ENCODE assay signal across 21 mouse cellular contexts in the genomic region with DNA sequence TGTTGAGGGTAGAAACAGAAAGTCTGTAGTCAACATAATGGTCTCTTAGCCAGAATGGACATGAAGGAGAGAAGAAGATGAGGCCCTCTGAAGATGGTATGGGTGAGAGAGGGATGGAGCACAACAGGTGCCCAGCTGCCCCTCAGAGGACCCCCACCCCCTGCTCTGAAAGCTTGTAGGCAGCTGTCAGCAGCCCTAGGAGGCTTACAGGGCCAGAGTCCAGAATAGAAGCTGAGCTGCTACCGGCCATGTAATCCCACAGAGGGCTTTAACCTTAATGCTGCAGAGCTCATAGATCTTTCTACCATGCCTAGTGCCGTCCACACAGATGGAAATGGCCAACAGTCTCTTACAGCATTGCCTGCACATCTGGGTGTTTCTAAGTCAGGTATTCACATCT.
DNase-seq lines count a peak whose midpoint lies in the region; ATAC-seq and TF ChIP-seq lines count a peak whose summit lies in the region.
"Had no signal": no experiment of that assay in that cellular context is flagged by ENCODE, and none has a peak within 500 bp of the region (broad histone marks: within the 10 kb centered on the region; RNA-seq: fewer than 3 reads in every experiment).

No protein-coding gene starts in this region.

- no peaks in the 10 kb centered on the region for H3K9me3 ChIP-seq in intestine, embryonic 14.5 days (ENCODE audit: control insufficient read depth, low read length)
- no peaks in the 10 kb centered on the region for H3K9me3 ChIP-seq in intestine, postnatal 0 days (ENCODE audit: control insufficient read depth)
- H3K9me3 ChIP-seq: forebrain, embryonic 13.5 days; heart, embryonic 12.5 days; hindbrain, embryonic 12.5 days had no signal

- no peak for ATAC-seq in intestine, embryonic 14.5 days (replicated peaks; ENCODE audit: low FRiP score, low TSS enrichment, low read depth)
- no peak for ATAC-seq in intestine, postnatal 0 days
- ATAC-seq: activated CD4-positive, CD25-positive, alpha-beta regulatory T cell, adult 4 months; forebrain, embryonic 13.5 days; forebrain, postnatal 0 days; hindbrain, embryonic 16.5 days; Patski had no signal

- no peaks in the 10 kb centered on the region for H3K79me2 ChIP-seq in myocyte (ENCODE audit: control insufficient read depth, insufficient read depth)

- H3ac ChIP-seq in myocyte (ENCODE audit: control insufficient read depth, insufficient read length) = no peak overlapping the region

- no peaks in the 10 kb centered on the region for H3K4me1 ChIP-seq in intestine, embryonic 14.5 days (replicated peaks; ENCODE audit: control insufficient read depth, insufficient read depth, low read length)
- H3K4me1 ChIP-seq in intestine, postnatal 0 days (replicated peaks; ENCODE audit: control insufficient read depth, insufficient read depth, low read length) = no peaks in the 10 kb centered on the region
- H3K4me1 ChIP-seq in embryonic fibroblast, embryonic 13.5 days (ENCODE audit: control insufficient read depth, insufficient read depth, low read length) = no peaks in the 10 kb centered on the region
- H3K4me1 ChIP-seq: heart, embryonic 12.5 days had no signal

- peak; percentile 24 for DNase-seq in intestine, embryonic 14.5 days (ENCODE audit: low spot score)
- peak; percentile 24 for DNase-seq in retina, postnatal 7 days (ENCODE audit: low read depth, low spot score)
- no peak for DNase-seq in urinary bladder, postnatal 25 days (ENCODE audit: low spot score)
- DNase-seq in lung, postnatal 10 days = no peak
- DNase-seq: adrenal gland, adult 2 months; adrenal gland, postnatal 25 days; cerebellum, adult 18-20 months; cerebellum, postnatal 10 days; forebrain, postnatal 0 days; gastrocnemius, postnatal 14 days; heart, adult 2 months had no signal

- no peaks in the 10 kb centered on the region for H3K36me3 ChIP-seq in intestine, embryonic 14.5 days (ENCODE audit: control insufficient read depth, insufficient read depth, low read length)
- H3K36me3 ChIP-seq in intestine, postnatal 0 days (ENCODE audit: control insufficient read depth, insufficient read depth) = no peaks in the 10 kb centered on the region
- H3K36me3 ChIP-seq in myocyte (ENCODE audit: control insufficient read depth, insufficient read depth) = no peaks in the 10 kb centered on the region
- H3K36me3 ChIP-seq: heart, embryonic 12.5 days; hindbrain, embryonic 12.5 days had no signal

- no peak overlapping the region for H3K9ac ChIP-seq in intestine, embryonic 14.5 days (ENCODE audit: low read length)
- no peak overlapping the region for H3K9ac ChIP-seq in intestine, postnatal 0 days (ENCODE audit: low read depth, low read length)
- H3K9ac ChIP-seq: forebrain, embryonic 13.5 days; forebrain, postnatal 0 days; heart, embryonic 12.5 days; hindbrain, embryonic 12.5 days had no signal

- no peaks in the 10 kb centered on the region for H3K27me3 ChIP-seq in intestine, embryonic 14.5 days (replicated peaks; ENCODE audit: control insufficient read depth, insufficient read depth, low read length)
- no peaks in the 10 kb centered on the region for H3K27me3 ChIP-seq in intestine, postnatal 0 days (replicated peaks; ENCODE audit: control insufficient read depth, insufficient read depth, low read length)
- no peaks in the 10 kb centered on the region for H3K27me3 ChIP-seq in myocyte (ENCODE audit: control insufficient read depth, insufficient read depth, insufficient read length)
- H3K27me3 ChIP-seq: CH12.LX; forebrain, embryonic 13.5 days; heart, embryonic 12.5 days; hindbrain, embryonic 12.5 days had no signal

- TF ChIP-seq CTCF in intestine, postnatal 0 days (IDR thresholded peaks at IDR 0.05; ENCODE audit: low read depth) = no peak
- TF ChIP-seq CTCF in embryonic fibroblast, embryonic 13.5 days (IDR thresholded peaks at IDR 0.05; ENCODE audit: borderline replicate concordance, insufficient read depth, low read length) = no peak

- no peak for TF ChIP-seq POLR2A in embryonic fibroblast, embryonic 13.5 days (IDR thresholded peaks at IDR 0.05; ENCODE audit: low read depth, low read length)
- TF ChIP-seq POLR2A in myocyte (IDR thresholded peaks at IDR 0.05; ENCODE audit: insufficient read length, low read depth) = no peak

- 63% methylated on average over 2 of the region's 2 CpGs for WGBS in intestine, embryonic 14.5 days
- WGBS in intestine, postnatal 0 days = 74% methylated on average over 2 of the region's 2 CpGs

- no peak overlapping the region for H3K4me2 ChIP-seq in intestine, embryonic 14.5 days (ENCODE audit: low read length)
- H3K4me2 ChIP-seq in intestine, postnatal 0 days (replicated peaks; ENCODE audit: low read depth) = no peak overlapping the region
- no peak overlapping the region for H3K4me2 ChIP-seq in myocyte (ENCODE audit: low read depth)
- H3K4me2 ChIP-seq: forebrain, embryonic 13.5 days; heart, embryonic 12.5 days; hindbrain, embryonic 12.5 days had no signal

- no peak overlapping the region for H3K4me3 ChIP-seq in intestine, embryonic 14.5 days (ENCODE audit: low read depth, low read length)
- no peak overlapping the region for H3K4me3 ChIP-seq in intestine, postnatal 0 days (ENCODE audit: low read depth, low read length)
- H3K4me3 ChIP-seq in embryonic fibroblast, embryonic 13.5 days (ENCODE audit: insufficient read depth, low read length) = no peak overlapping the region
- H3K4me3 ChIP-seq in myocyte = no peak overlapping the region
- H3K4me3 ChIP-seq: forebrain, embryonic 13.5 days; heart, adult 2 months; heart, embryonic 12.5 days; hindbrain, embryonic 12.5 days had no signal

- no peak overlapping the region for H3K27ac ChIP-seq in intestine, embryonic 14.5 days (ENCODE audit: low read depth)
- H3K27ac ChIP-seq in intestine, postnatal 0 days (ENCODE audit: low read depth, low read length) = no peak overlapping the region
- peak overlapping the region; percentile 64 for H3K27ac ChIP-seq in embryonic fibroblast, embryonic 13.5 days (ENCODE audit: insufficient read depth, low read length)
- H3K27ac ChIP-seq: heart, adult 2 months had no signal

TF ChIP-seq in myocyte, 11 proteins besides CTCF, POLR2A, EP300 and RAD21:
- TF ChIP-seq MYOD1 (IDR thresholded peaks at IDR 0.05; ENCODE audit: control insufficient read depth in 1 of 3, insufficient read length in 2 of 3, low read depth in 2 of 3) (peak; percentile 3 to 84 (median 66)), MYOG (IDR thresholded peaks at IDR 0.05; ENCODE audit: control insufficient read depth in 1 of 3, insufficient read depth in 1 of 3, insufficient read length in 2 of 3, low read depth in 2 of 3) (peak in 1 of 3 experiments; percentile 62), MAX (IDR thresholded peaks at IDR 0.05; ENCODE audit: low read depth) (no peak)

Comparison
In these comparisons a context has a peak if more than half of its experiments do, and no peak if none do; other contexts are left out.
1. DNase-seq: peak in intestine, embryonic 14.5 days (single experiment) and retina, postnatal 7 days (single experiment); none in urinary bladder, postnatal 25 days (single experiment) and lung, postnatal 10 days (single experiment).